Mouse (Mus musculus): ENCODE results near the gene Dlg2.

DNA sequence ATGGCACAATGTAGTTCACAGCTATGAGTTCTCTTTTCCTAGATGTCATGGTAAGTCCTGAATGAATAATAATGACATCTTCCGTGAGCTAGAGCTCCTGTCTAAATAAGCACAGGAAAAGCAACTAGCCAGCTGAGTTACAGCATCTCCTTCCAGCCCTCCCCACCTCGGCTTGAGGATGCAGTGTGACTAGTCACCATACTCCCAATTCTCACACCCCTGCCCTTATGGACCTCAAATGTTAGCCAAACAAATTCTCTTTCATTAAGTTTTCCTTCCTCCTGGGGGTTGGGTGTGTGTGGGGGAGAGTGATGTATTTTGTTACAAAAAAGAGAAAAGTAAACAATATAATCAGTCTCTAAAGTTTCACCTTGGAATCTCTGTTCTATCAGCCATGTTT lies 111.3 kb downstream of the Dlg2 start:
- TF ChIP-seq CTCF (IDR thresholded peaks at IDR 0.05; ENCODE audit: borderline replicate concordance, extremely low read depth, insufficient read depth, insufficient read length) = no peak
- TF ChIP-seq POLR2A (IDR thresholded peaks at IDR 0.05; ENCODE audit: borderline replicate concordance, extremely low read depth, insufficient read depth, insufficient read length, poor library complexity, severe bottlenecking) = no peak

All from brain, embryonic 14.5 days (tissue).